Mouse (Mus musculus) embryonic fibroblast, embryonic 13.5 days (primary cell): ENCODE results near the gene Rfx3.

ENCODE experiments used
- CTCF ChIP-seq: IDR thresholded peaks from 2 replicates; pipeline ENCODE4 v1.5.1; 2011; ENCODE audit warnings: mild to moderate bottlenecking, control low read depth, low read length, moderate library complexity, borderline replicate concordance; ENCODE audit not compliant: insufficient read depth
- POLR2A ChIP-seq: IDR thresholded peaks from 2 replicates; pipeline ENCODE4 v1.6.1; 2011; ENCODE audit warnings: low read depth, mild to moderate bottlenecking, control low read depth, low read length, moderate library complexity

DNA sequence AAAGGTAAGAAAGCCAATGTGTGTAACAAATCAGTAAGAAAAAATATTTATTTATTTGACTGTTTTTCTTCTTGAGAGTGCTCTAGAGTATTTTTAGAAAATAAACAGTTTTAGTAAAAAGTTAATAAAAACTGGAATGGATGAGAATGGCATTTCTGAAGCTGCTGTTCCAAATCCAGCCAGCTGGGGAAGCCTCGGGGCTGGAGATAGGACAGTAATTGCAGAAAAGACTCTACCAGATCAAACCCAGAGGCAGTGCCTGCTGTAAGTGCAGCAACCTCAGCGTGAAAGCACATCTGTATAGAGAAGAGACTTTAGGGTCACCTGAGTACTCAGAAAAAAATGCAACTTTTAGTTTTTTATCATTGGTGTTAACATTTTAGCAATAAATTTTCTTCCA, 91.9 kb downstream of the Rfx3 start:
- TF ChIP-seq POLR2A (no peak), CTCF (no peak)
